Mouse (Mus musculus) cerebellum, adult 2 months (tissue): Measurements from ENCODE around the gene Ist1.

Experiments
- CTCF ChIP-seq: fragments of 200-500 bp; IDR thresholded peaks from 2 replicates; pipeline ENCODE4 v1.5.1; 2011; ENCODE audit warnings: low read depth, mild to moderate bottlenecking, control low read depth, low read length, moderate library complexity, borderline replicate concordance; ENCODE audit not compliant: insufficient read depth
- POLR2A ChIP-seq: fragments of 200-500 bp; IDR thresholded peaks from 2 replicates; pipeline ENCODE4 v1.6.1; 2011; ENCODE audit warnings: low read length, control low read depth, borderline replicate concordance; ENCODE audit not compliant: insufficient read depth

- TF ChIP-seq POLR2A: no peak
- TF ChIP-seq CTCF: no peak
Observed at GRCm38 (mm10) chr8:109694154-109694553, 1.1 kb upstream of the Ist1 start.
